Comparison of ENCODE assay signal across 24 mouse cellular contexts in the genomic region with DNA sequence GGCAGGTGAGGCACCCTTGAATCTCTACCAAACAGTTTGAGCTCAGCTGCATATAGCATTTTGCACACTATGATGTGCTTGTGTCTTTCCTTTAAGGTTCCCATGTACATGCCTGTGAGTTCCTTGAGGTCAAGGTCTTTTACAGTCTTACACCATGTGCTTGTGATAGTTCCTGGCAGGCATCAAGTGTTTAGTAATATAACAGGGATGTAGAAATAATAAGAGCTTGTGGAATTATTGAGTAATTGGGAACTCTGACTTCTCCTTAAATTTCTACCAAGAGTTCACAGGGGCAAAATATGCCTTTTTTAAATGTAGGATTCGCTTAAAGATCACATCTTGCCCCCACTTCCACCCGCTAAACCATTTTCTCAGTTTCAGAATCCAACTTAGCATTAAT.
DNase-seq lines count a peak whose midpoint lies in the region; ATAC-seq and TF ChIP-seq lines count a peak whose summit lies in the region.
"Had no signal": no experiment of that assay in that cellular context is flagged by ENCODE, and none has a peak within 500 bp of the region (broad histone marks: within the 10 kb centered on the region; RNA-seq: fewer than 3 reads in every experiment).

No protein-coding gene starts in this region.

- H3K4me2 ChIP-seq in lung, postnatal 0 days (replicated peaks; ENCODE audit: low read depth, low read length), result no peak overlapping the region
- H3K4me2 ChIP-seq: embryonic facial prominence, embryonic 12.5 days; embryonic facial prominence, embryonic 15.5 days; forebrain, embryonic 13.5 days; heart, embryonic 11.5 days; hindbrain, embryonic 13.5 days had no signal

- ATAC-seq in lung, postnatal 0 days, result peak; percentile 63
- ATAC-seq: activated CD4-positive, CD25-positive, alpha-beta regulatory T cell, adult 4 months; CD4-positive, CD25-positive, alpha-beta regulatory T cell, adult 4 months; forebrain, embryonic 13.5 days; forebrain, embryonic 16.5 days; hindbrain, embryonic 16.5 days had no signal

- H3K27me3 ChIP-seq in lung, postnatal 0 days (replicated peaks; ENCODE audit: insufficient read depth, low read length), result no peaks in the 10 kb centered on the region
- no peaks in the 10 kb centered on the region for H3K27me3 ChIP-seq in forebrain, embryonic 10.5 days (ENCODE audit: poor library complexity, severe bottlenecking)
- H3K27me3 ChIP-seq: embryonic facial prominence, embryonic 12.5 days; embryonic facial prominence, embryonic 15.5 days; forebrain, embryonic 13.5 days; hindbrain, embryonic 13.5 days had no signal

- no peak overlapping the region for H3K27ac ChIP-seq in lung, postnatal 0 days (ENCODE audit: low read length)
- H3K27ac ChIP-seq in forebrain, embryonic 10.5 days, result no peak overlapping the region
- H3K27ac ChIP-seq: embryonic facial prominence, embryonic 12.5 days; embryonic facial prominence, embryonic 15.5 days; forebrain, embryonic 13.5 days; hindbrain, embryonic 10.5 days; hindbrain, embryonic 13.5 days had no signal

- 65% methylated on average over 2 of the region's 2 CpGs for WGBS in lung, postnatal 0 days
- 84% methylated on average over 2 of the region's 2 CpGs for WGBS in forebrain, embryonic 10.5 days

- no peaks in the 10 kb centered on the region; the same call in 1 of the 2 replicates for H3K4me1 ChIP-seq in lung, postnatal 0 days (ENCODE audit: insufficient read depth, low read depth, low read length)
- no peaks in the 10 kb centered on the region for H3K4me1 ChIP-seq in forebrain, embryonic 10.5 days
- H3K4me1 ChIP-seq: embryonic facial prominence, embryonic 12.5 days; embryonic facial prominence, embryonic 15.5 days; forebrain, embryonic 13.5 days; hindbrain, embryonic 10.5 days had no signal

- no peaks in the 10 kb centered on the region for H3K9me3 ChIP-seq in lung, postnatal 0 days (ENCODE audit: low read length)
- H3K9me3 ChIP-seq in forebrain, embryonic 10.5 days, result no peaks in the 10 kb centered on the region
- H3K9me3 ChIP-seq: embryonic facial prominence, embryonic 12.5 days; embryonic facial prominence, embryonic 15.5 days; forebrain, embryonic 13.5 days; hindbrain, embryonic 10.5 days; hindbrain, embryonic 13.5 days had no signal

- no peak overlapping the region for H3K4me3 ChIP-seq in lung, postnatal 0 days (ENCODE audit: low read depth, low read length)
- no peak overlapping the region for H3K4me3 ChIP-seq in forebrain, embryonic 10.5 days
- H3K4me3 ChIP-seq: embryonic facial prominence, embryonic 12.5 days; embryonic facial prominence, embryonic 15.5 days; forebrain, embryonic 13.5 days; hindbrain, embryonic 10.5 days; hindbrain, embryonic 13.5 days had no signal

- TF ChIP-seq EP300 in lung, postnatal 0 days (IDR thresholded peaks at IDR 0.05), result peak; percentile 50; the same call in 1 of the 2 replicates

- H3K9ac ChIP-seq in lung, postnatal 0 days (replicated peaks; ENCODE audit: low read depth), result no peak overlapping the region
- H3K9ac ChIP-seq: embryonic facial prominence, embryonic 12.5 days; embryonic facial prominence, embryonic 15.5 days; forebrain, embryonic 13.5 days; hindbrain, embryonic 13.5 days had no signal

- TF ChIP-seq CTCF in lung, postnatal 0 days (IDR thresholded peaks at IDR 0.05), result no peak

- no peaks in the 10 kb centered on the region for H3K36me3 ChIP-seq in lung, postnatal 0 days (ENCODE audit: insufficient read depth, low read length)
- no peaks in the 10 kb centered on the region for H3K36me3 ChIP-seq in forebrain, embryonic 10.5 days (replicated peaks)
- H3K36me3 ChIP-seq: embryonic facial prominence, embryonic 12.5 days; embryonic facial prominence, embryonic 15.5 days; hindbrain, embryonic 10.5 days; hindbrain, embryonic 13.5 days had no signal

- peak; percentile 66 for DNase-seq in lung, postnatal 0 days (ENCODE audit: low spot score)
- DNase-seq in lung, postnatal 25 days (ENCODE audit: low spot score), result no peak
- peak; percentile 33 for DNase-seq in adipocyte (ENCODE audit: low spot score)
- DNase-seq in fat pad, adult 2 months (ENCODE audit: extremely low read depth, low read depth, low spot score), result peak; percentile 10
- DNase-seq in forebrain, embryonic 10.5 days (ENCODE audit: extremely low spot score, low spot score), result no peak
- DNase-seq in heart, postnatal 4 days, result no peak
- DNase-seq: adrenal gland, postnatal 36 days; cerebellum, adult 11 months; cerebellum, adult 2 months; cerebellum, adult 9-11 months; cerebellum, postnatal 25 days; gastrocnemius, postnatal 10 days; gastrocnemius, postnatal 36 days; heart, adult 11 months had no signal

Comparison
In these comparisons a context has a peak if more than half of its experiments do, and no peak if none do; other contexts are left out.
1. DNase-seq: peak in lung, postnatal 0 days (single experiment), adipocyte (single experiment) and fat pad, adult 2 months (single experiment); none in lung, postnatal 25 days (single experiment), forebrain, embryonic 10.5 days (single experiment) and heart, postnatal 4 days (single experiment).